Mouse (Mus musculus) megakaryocyte-erythroid progenitor cell, adult 5-6 weeks (primary cell): ENCODE results near the gene Dhfr. TPM values are rescaled to one million over a fixed set of nuclear protein-coding genes. Genes with fewer than 3 reads are reported as not detected.

Source experiments
- ATAC-seq: replicated peaks from 2 replicates; pipeline ENCODE4 v1.8.0; 2016; ENCODE audit warnings: mild to moderate bottlenecking, inconsistent platforms; ENCODE audit not compliant: severe bottlenecking, poor library complexity, low FRiP score, low TSS enrichment
- total RNA-seq, 2 experiments: library from RNA; stranded (forward) in 1 of 2; stranded (reverse) in 1 of 2; fragments of 200-1000, 215-1000 nt in 1 of 2; fragments of >200 nt in 1 of 2; fragmentation: Nextera tagmentation in 1 of 2; gene quantifications; 2 replicates each; pipeline ENCODE4 v1.2.3; 2014 to 2017

Dhfr gene
- total RNA-seq (2014; fragmentation: Nextera tagmentation), result 22.6 and 24.9 TPM in 2 replicates
- total RNA-seq (2017), result 25.5 and 30.3 TPM in 2 replicates

DNA sequence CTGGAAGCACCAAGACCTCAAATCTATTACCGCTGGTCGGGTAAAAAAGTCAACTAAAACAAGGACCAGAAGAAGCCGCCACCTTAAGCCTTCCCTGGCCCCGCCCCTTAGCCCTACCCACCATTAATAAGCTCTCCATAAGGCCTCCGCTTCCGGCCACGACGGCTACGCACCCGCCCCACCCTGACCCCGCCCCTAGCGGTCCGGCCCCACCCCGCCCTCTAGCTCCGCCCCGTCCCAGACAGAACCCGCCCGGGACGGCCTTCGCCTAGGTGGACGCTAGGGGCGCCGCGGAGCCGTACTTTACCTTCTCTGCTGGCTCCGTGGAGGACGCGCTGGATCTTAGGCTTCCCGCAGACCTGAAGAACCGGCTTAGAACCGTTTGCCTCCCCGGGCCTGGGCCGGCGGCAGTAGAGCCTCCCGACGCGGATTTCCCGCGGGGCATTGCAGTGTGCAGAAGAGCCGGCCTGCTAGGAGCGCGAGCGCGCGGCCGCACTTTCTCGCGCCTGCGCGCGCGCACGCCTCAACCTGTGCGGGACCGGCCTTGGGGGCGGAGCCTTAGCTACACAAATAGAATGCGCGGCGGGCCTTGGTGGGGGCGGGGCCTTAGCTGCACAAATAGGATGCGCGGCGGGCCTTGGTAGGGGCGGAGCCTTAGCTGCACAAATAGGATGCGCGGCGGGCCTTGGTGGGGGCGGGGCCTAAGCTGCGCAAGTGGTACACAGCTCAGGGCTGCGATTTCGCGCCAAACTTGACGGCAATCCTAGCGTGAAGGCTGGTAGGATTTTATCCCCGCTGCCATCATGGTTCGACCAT, at the start of gene Dhfr, which contains the start of gene Msh3:
Gene Dhfr, plus strand, starts transcription at position 271 of the 816 bp plus-strand sequence.
Gene Msh3, minus strand, starts transcription at position 548 of the 816 bp plus-strand sequence.
- ATAC-seq, result peak; percentile 92

DNA sequence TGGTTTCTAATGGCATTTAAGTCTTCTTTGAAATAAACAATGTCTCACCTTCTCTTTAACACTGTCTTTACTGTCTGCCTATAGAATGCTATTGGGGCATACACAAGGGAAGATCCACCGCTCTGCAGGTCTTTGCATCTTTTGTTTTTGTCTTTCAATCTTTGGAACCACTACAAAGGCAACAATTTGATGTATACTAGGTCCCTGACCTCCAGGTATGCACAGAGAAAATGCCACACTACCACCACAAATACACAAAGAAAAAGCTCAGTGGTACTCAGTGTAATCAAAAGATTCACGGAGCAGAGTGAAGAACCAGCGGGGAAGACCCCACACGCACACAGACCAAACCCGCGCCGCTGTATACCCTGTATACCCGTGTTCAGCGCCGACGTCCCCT, 48.8 kb upstream of the Dhfr start, which contains the start of gene Gm20379:
Gene Gm20379, plus strand, starts transcription at position 301 of the 400 bp plus-strand sequence.
- ATAC-seq, result no peak

GRCm38 (mm10) chr13:92314613-92315012, 39.9 kb upstream of the Dhfr start:
- no peak for ATAC-seq

DNA sequence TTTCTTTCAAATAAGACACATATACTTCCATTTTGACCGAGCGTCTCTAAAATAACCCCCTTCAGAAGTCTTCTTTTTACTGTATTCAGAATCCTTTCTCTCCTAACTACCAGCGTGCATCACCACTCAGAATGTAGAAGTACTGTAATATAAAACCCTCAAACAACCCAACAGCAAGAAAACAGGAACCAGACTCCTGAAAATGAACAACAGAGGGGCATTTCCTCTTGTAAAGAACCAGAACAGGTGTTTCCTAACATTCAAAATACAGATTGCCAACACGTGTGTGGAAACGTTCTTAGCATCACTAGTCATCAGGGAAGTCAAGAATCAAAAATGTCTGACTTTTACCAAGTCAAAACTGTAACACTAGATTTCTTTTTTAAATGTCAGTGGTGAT, 33.8 kb upstream of the Dhfr start:
- ATAC-seq, result no peak

GRCm38 (mm10) chr13:92326030-92326429, 28.5 kb upstream of the Dhfr start:
- ATAC-seq, result no peak

GRCm38 (mm10) chr13:92328000-92328399, 26.5 kb upstream of the Dhfr start:
- ATAC-seq, result peak; percentile 59

DNA sequence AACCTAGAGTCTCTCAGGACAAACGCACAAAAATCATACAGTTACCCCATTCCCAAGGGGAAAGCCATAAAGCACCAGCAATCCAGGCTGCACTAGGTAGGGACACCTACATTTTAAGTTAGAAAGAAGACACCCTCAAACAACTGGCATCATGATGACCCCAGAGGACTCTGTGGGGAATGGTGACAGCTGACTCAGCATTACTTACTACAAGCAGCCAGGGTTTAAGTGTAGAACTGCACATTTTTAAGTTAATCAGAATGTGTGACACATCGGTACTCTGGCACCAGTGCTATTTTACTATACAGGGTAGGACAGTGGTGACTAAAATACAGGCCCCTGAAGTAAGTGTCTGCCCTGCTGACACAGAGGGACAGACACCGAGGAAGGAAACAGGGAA, 23.9 kb upstream of the Dhfr start:
- ATAC-seq, result no peak

- ATAC-seq, result no peak
These were observed 22.2 kb upstream of the Dhfr start for GRCm38 (mm10) chr13:92332103-92332879.

- ATAC-seq, result no peak
These were observed 17.7 kb upstream of the Dhfr start for GRCm38 (mm10) chr13:92336857-92337256.

- ATAC-seq, result peak; percentile 93
These were observed 16.6 kb upstream of the Dhfr start for GRCm38 (mm10) chr13:92337773-92338462.

GRCm38 (mm10) chr13:92339787-92340186, 14.7 kb upstream of the Dhfr start:
- ATAC-seq, result no peak

- no peak for ATAC-seq
These were observed 10.5 kb upstream of the Dhfr start for GRCm38 (mm10) chr13:92344033-92344432.

- ATAC-seq, result no peak
These were observed 8.2 kb upstream of the Dhfr start for GRCm38 (mm10) chr13:92346338-92346737.

GRCm38 (mm10) chr13:92351100-92351499, 3.4 kb upstream of the Dhfr start:
- no peak for ATAC-seq

GRCm38 (mm10) chr13:92353956-92354355, 570 bp upstream of the Dhfr start:
- 0 out of 2 replicates have a peak, but pooled peaks have one; percentile 1 for ATAC-seq

GRCm38 (mm10) chr13:92355272-92355643, 732 bp downstream of the Dhfr start:
- peak; percentile 46 for ATAC-seq

GRCm38 (mm10) chr13:92356376-92356775, 1.9 kb downstream of the Dhfr start:
- ATAC-seq, result no peak

DNA sequence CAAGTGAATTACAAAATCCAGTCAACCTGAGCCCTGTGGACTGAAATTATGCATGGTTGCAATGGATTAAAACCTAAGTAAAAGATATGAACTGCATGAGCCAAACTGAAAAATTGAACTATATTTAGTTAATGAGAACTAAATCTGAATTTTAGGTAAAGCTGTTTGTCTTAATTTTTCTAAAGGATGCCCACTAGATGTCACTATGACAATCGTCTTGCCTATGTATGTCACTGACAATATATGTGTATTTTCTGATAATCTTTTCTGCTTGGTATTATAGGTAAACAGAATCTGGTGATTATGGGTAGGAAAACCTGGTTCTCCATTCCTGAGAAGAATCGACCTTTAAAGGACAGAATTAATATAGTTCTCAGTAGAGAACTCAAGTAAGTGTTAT, 3.1 kb downstream of the Dhfr start:
- no peak for ATAC-seq

DNA sequence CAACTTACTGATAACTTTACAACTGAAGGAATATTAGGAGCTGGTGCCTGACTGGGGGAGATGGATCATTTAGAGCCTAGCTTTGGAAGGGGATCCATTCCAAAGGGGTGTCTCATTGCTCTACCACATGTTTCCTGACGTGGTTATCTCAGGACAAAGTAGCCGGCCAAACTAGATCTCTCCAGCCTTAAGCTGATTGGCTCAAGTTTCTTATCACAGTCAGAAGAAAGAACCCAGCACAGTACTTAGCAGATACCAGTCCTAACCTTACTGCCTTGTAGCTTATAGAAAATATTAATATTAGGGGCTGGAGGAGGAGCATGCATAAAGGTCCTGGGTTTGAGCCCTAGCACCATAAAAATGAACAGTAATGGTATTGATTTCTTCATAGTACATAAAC, 7.1 kb downstream of the Dhfr start:
- ATAC-seq, result 0 out of 2 replicates have a peak, but pooled peaks have one; percentile 51

GRCm38 (mm10) chr13:92365312-92365711, 10.8 kb downstream of the Dhfr start:
- no peak for ATAC-seq
